23 mouse cellular contexts compared by ENCODE assay signal in the genomic region with DNA sequence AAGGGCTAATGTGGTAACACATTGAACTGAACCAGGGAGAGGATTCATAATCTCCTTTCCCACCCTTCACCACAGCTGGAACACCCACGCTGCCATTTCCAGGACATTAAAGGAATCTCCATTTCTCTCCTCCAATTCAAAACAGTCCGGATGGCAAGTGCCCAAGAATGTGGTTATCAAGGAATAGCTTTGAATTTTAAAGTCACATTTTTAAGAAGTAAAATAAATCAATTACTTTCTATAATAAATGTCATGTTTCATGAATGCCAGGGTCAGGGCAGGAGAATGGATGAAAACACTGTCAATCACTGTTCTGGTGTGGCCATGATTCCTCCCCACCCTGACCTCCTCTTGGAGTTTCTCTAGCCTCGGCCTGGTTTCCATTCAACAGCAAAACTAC.
DNase-seq lines count a peak whose midpoint lies in the region; ATAC-seq and TF ChIP-seq lines count a peak whose summit lies in the region.
"Had no signal": no experiment of that assay in that cellular context is flagged by ENCODE, and none has a peak within 500 bp of the region (broad histone marks: within the 10 kb centered on the region; RNA-seq: fewer than 3 reads in every experiment).

No protein-coding gene starts in this region.

- no peak for TF ChIP-seq POLR2A in kidney, adult 2 months (IDR thresholded peaks at IDR 0.05; ENCODE audit: low read depth, low read length)
- TF ChIP-seq POLR2A in lung, adult 2 months (IDR thresholded peaks at IDR 0.05; ENCODE audit: borderline replicate concordance, extremely low read depth, low read depth, low read length): no peak

- H3K4me3 ChIP-seq in kidney, adult 2 months (ENCODE audit: insufficient read depth, low read depth, low read length): no peak overlapping the region
- H3K4me3 ChIP-seq in lung, embryonic 15.5 days: no peak overlapping the region
- H3K4me3 ChIP-seq in lung, adult 2 months (replicated peaks; ENCODE audit: extremely low read depth, low read depth, low read length): no peak overlapping the region
- H3K4me3 ChIP-seq in limb, embryonic 10.5 days: no peak overlapping the region
- H3K4me3 ChIP-seq: erythroblast, embryonic 14.5 days; forebrain, embryonic 13.5 days; left cerebral cortex, adult 2 months; limb, embryonic 15.5 days; myocyte; neural tube, embryonic 13.5 days had no signal

- no peaks in the 10 kb centered on the region for H3K4me1 ChIP-seq in kidney, adult 2 months (ENCODE audit: control insufficient read depth, insufficient read depth, low read length)
- H3K4me1 ChIP-seq in lung, embryonic 15.5 days: 0 out of 2 replicates have a peak, but pooled peaks cover 3% of the 10 kb centered on the region
- no peaks in the 10 kb centered on the region for H3K4me1 ChIP-seq in lung, adult 2 months (ENCODE audit: control insufficient read depth, insufficient read depth, low read length)
- no peaks in the 10 kb centered on the region for H3K4me1 ChIP-seq in limb, embryonic 10.5 days
- H3K4me1 ChIP-seq: forebrain, embryonic 13.5 days; limb, embryonic 15.5 days; neural tube, embryonic 13.5 days had no signal

- H3K36me3 ChIP-seq in kidney, adult 2 months (ENCODE audit: control insufficient read depth, insufficient read depth, low read length): no peaks in the 10 kb centered on the region
- no peaks in the 10 kb centered on the region for H3K36me3 ChIP-seq in lung, embryonic 15.5 days
- H3K36me3 ChIP-seq in limb, embryonic 10.5 days: no peaks in the 10 kb centered on the region
- H3K36me3 ChIP-seq: limb, embryonic 15.5 days; neural tube, embryonic 13.5 days had no signal

- TF ChIP-seq CTCF in kidney, adult 2 months (conservative IDR thresholded peaks at IDR 0.05; ENCODE audit: insufficient read depth, insufficient read length, low read depth, low read length): no peak
- no peak for TF ChIP-seq CTCF in lung, adult 2 months (IDR thresholded peaks at IDR 0.05; ENCODE audit: insufficient read depth, low read length)

- no peaks in the 10 kb centered on the region for H3K27me3 ChIP-seq in kidney, adult 2 months (replicated peaks; ENCODE audit: control insufficient read depth, insufficient read depth, low read length)
- no peaks in the 10 kb centered on the region for H3K27me3 ChIP-seq in lung, embryonic 15.5 days
- H3K27me3 ChIP-seq in limb, embryonic 10.5 days (ENCODE audit: low read depth, poor library complexity, severe bottlenecking): no peaks in the 10 kb centered on the region
- H3K27me3 ChIP-seq: forebrain, embryonic 13.5 days; limb, embryonic 15.5 days; neural tube, embryonic 13.5 days had no signal

- H3K27ac ChIP-seq in kidney, adult 2 months (ENCODE audit: insufficient read depth, low read depth, low read length): no peak overlapping the region
- H3K27ac ChIP-seq in lung, embryonic 15.5 days: 0 out of 2 replicates have a peak overlapping the region, but pooled peaks have one; percentile 19
- no peak overlapping the region for H3K27ac ChIP-seq in limb, embryonic 10.5 days
- H3K27ac ChIP-seq: forebrain, embryonic 13.5 days; hindbrain, postnatal 0 days; left cerebral cortex, adult 2 months; limb, embryonic 15.5 days; liver, embryonic 14.5 days; neural tube, embryonic 13.5 days had no signal

- 76% methylated on average over 3 of the region's 3 CpGs for WGBS in kidney, adult 2 months
- 54% methylated on average over 3 of the region's 3 CpGs for WGBS in lung, embryonic 15.5 days
- 54% methylated on average over 3 of the region's 3 CpGs for WGBS in lung, adult 2 months
- 91% methylated on average over 3 of the region's 3 CpGs for whole genome bisulfite sequencing in limb, embryonic 10.5 days

- peak; percentile 12 for DNase-seq in kidney, adult 2 months
- no peak for DNase-seq in kidney, postnatal 36 days
- DNase-seq in lung, adult 2 months: no peak
- DNase-seq in adrenal gland, adult (ENCODE audit: inconsistent age in 2 of 2, low spot score in 1 of 2): peak; percentile 60 to 92
- DNase-seq in adrenal gland, postnatal 25 days: peak; percentile 42
- no peak for DNase-seq in limb, embryonic 10.5 days (ENCODE audit: low spot score)
- DNase-seq: cerebellum, adult 11 months; cerebellum, adult 9-11 months; layer of hippocampus, adult 9-11 months; lung, postnatal 14 days; midbrain, embryonic 14.5 days had no signal

- no peak overlapping the region for H3K9ac ChIP-seq in lung, embryonic 15.5 days
- H3K9ac ChIP-seq: forebrain, embryonic 13.5 days; limb, embryonic 15.5 days; liver, embryonic 14.5 days; neural tube, embryonic 13.5 days had no signal

- H3K4me2 ChIP-seq in lung, embryonic 15.5 days: no peak overlapping the region
- H3K4me2 ChIP-seq: forebrain, embryonic 13.5 days; heart, embryonic 11.5 days; limb, embryonic 15.5 days; neural tube, embryonic 13.5 days had no signal

- ATAC-seq in lung, embryonic 15.5 days (ENCODE audit: borderline replicate concordance, extremely low read depth, low FRiP score, low TSS enrichment): no peak
- no peak for ATAC-seq in erythroid progenitor cell, adult 5-6 weeks (replicated peaks; ENCODE audit: low FRiP score, poor library complexity, severe bottlenecking)
- ATAC-seq: forebrain, embryonic 13.5 days; hindbrain, postnatal 0 days; intestine, embryonic 16.5 days had no signal

- no peaks in the 10 kb centered on the region for H3K9me3 ChIP-seq in lung, embryonic 15.5 days
- no peaks in the 10 kb centered on the region for H3K9me3 ChIP-seq in limb, embryonic 10.5 days (replicated peaks)
- H3K9me3 ChIP-seq: forebrain, embryonic 13.5 days; limb, embryonic 15.5 days; neural tube, embryonic 13.5 days had no signal

Comparison
In these comparisons a context has a peak if more than half of its experiments do, and no peak if none do; other contexts are left out.
1. DNase-seq: peak in kidney, adult 2 months (single experiment), adrenal gland, adult (2 of 2) and adrenal gland, postnatal 25 days (single experiment); none in kidney, postnatal 36 days (0 of 2), lung, adult 2 months (single experiment) and limb, embryonic 10.5 days (single experiment).